Mouse (Mus musculus) C2C12 (cell line): ENCODE results near the gene Slc1a3. TPM values are rescaled to one million over a fixed set of nuclear protein-coding genes. Genes with fewer than 3 reads are reported as not detected.
"Not testable (repeated sequence)": the region's sequence is repeated elsewhere in the genome, so short reads cannot be mapped to it uniquely, and the experiment has no call there.

ENCODE experiments used
- H3K27me3 ChIP-seq: one replicate; pipeline ENCODE4 v1.6.1; 2011; ENCODE audit not compliant: control insufficient read depth, insufficient read depth, insufficient read length
- H3K36me3 ChIP-seq: one replicate; pipeline ENCODE4 v1.6.1; 2011; ENCODE audit not compliant: control insufficient read depth, insufficient read depth
- H3K4me3 ChIP-seq: one replicate; pipeline ENCODE4 v1.5.1; 2011; ENCODE audit warnings: mild to moderate bottlenecking, control low read depth; ENCODE audit not compliant: poor library complexity, insufficient read depth, severe bottlenecking
- H3K79me2 ChIP-seq: one replicate; pipeline ENCODE4 v1.6.1; 2011; ENCODE audit not compliant: control insufficient read depth, insufficient read depth
- H3K79me3 ChIP-seq: one replicate; pipeline ENCODE4 v1.6.1; 2011; ENCODE audit warnings: low read depth, control low read depth
- H3ac ChIP-seq: one replicate; pipeline ENCODE3; 2011; ENCODE audit warnings: low read depth; ENCODE audit not compliant: control insufficient read depth, insufficient read length
- CEBPB ChIP-seq: IDR thresholded peaks from one replicate; pipeline ENCODE4 v1.6.1; 2011; ENCODE audit warnings: low read depth, mild to moderate bottlenecking, control low read depth, moderate library complexity
- CTCF ChIP-seq: IDR thresholded peaks from one replicate; pipeline ENCODE4 v1.5.1; 2011; ENCODE audit not compliant: control insufficient read depth, insufficient read depth, insufficient read length
- FOSL1 ChIP-seq: IDR thresholded peaks from one replicate; pipeline ENCODE4 v1.8.0; 2011; ENCODE audit warnings: mild to moderate bottlenecking, low read length; ENCODE audit not compliant: poor library complexity, insufficient read depth, severe bottlenecking
- MAX ChIP-seq: IDR thresholded peaks from one replicate; pipeline ENCODE4 v1.6.1; 2011; ENCODE audit warnings: mild to moderate bottlenecking, control low read depth
- MYOD1 ChIP-seq: IDR thresholded peaks from one replicate; pipeline ENCODE4 v1.6.1; 2011; ENCODE audit warnings: low read depth; ENCODE audit not compliant: control insufficient read depth, insufficient read length
- MYOG ChIP-seq: IDR thresholded peaks from one replicate; pipeline ENCODE4 v1.6.1; 2011; ENCODE audit not compliant: control insufficient read depth, insufficient read length; ENCODE audit errors: extremely low read depth
- USF1 ChIP-seq: IDR thresholded peaks from one replicate; pipeline ENCODE4 v1.6.1; 2011; ENCODE audit warnings: low read depth, mild to moderate bottlenecking, control low read depth, moderate library complexity
- polyA plus RNA-seq: library from polyadenylated mRNA; unstranded; fragments of >200 nt; fragmentation: generic; extraction: Trizol; gene quantifications from one replicate; pipeline ENCODE4 v1.2.1, GENCODE M21; 2012; ENCODE audit warnings: missing spikeins

Slc1a3 gene
- polyA plus RNA-seq, 1 experiment: 3.8 TPM

DNA sequence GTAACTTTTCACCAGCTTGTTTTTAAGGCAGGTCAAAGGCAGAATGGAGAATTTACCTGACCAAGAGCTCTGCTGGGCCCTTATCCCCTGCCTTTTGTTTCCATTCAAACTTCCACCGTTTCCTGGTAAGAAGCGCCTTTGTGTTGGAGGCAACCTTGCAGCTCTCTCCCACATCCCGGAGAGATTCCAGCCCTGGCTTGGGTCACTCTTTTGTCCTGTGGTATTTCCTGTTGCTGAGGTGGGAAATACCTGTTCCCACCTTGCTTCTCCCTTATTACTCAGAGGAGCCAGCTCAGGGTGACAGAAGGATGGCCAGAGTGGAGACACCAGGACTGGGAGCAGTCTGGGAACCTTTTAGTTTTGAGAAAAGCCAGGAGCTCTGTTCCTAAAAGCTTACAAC lies 12.6 kb downstream of the Slc1a3 start:
- TF ChIP-seq MYOD1 (no peak), FOSL1 (no peak), MYOG (no peak), USF1 (no peak), CEBPB (no peak), CTCF (no peak), MAX (no peak)
- Histone ChIP-seq H3K4me3 (no peak overlapping the region), H3K79me2 (no peaks in the 10 kb centered on the region), H3ac (no peak overlapping the region), H3K27me3 (no peaks in the 10 kb centered on the region), H3K36me3 (no peaks in the 10 kb centered on the region), H3K79me3 (no peaks in the 10 kb centered on the region)

DNA sequence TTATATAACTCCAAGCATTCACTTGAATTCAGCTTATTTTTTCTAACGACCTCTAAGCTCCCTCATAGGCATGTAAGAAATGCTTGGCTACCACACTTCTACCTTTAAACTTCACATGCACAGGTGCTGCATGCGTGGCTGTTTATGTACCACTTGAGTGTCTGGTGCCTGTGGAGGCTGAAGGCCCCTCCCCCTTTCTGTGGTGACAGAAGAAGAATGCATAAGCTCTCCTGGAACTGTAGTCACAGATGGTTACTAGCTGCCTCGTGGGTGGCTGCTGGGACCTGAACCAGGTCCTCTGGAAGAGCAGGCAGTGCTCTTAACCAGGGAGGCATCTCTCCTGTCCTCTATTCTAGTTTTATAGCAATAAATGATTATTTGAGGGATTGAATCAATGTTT lies 13.1 kb downstream of the Slc1a3 start:
- H3K79me2 ChIP-seq: no peaks in the 10 kb centered on the region
- no peaks in the 10 kb centered on the region for H3K79me3 ChIP-seq
- TF ChIP-seq MYOG: no peak
- TF ChIP-seq FOSL1: no peak
- TF ChIP-seq CEBPB: no peak
- no peaks in the 10 kb centered on the region for H3K27me3 ChIP-seq
- H3K36me3 ChIP-seq: no peaks in the 10 kb centered on the region
- H3ac ChIP-seq: no peak overlapping the region
- H3K4me3 ChIP-seq: no peak overlapping the region

DNA sequence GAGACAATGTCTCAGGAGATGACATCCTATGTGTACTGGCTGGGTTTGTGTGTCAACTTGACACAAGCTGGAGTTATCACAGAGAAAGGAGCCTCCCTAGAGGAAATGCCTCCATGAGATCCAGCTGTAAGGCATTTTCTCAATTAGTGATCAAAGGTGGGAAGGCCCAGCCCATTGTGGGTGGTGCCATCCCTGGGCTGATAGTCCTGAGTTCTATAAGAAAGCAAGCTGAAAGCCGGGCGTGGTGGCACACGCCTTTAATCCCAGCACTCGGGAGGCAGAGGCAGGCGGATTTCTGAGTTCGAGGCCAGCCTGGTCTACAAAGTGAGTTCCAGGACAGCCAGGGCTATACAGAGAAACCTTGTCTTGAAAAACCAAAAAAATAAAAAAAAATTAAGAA lies 20.4 kb downstream of the Slc1a3 start:
- not testable (repeated sequence) for H3K27me3 ChIP-seq, H3K79me3 ChIP-seq, H3K79me2 ChIP-seq, H3K36me3 ChIP-seq, H3ac ChIP-seq, H3K4me3 ChIP-seq

DNA sequence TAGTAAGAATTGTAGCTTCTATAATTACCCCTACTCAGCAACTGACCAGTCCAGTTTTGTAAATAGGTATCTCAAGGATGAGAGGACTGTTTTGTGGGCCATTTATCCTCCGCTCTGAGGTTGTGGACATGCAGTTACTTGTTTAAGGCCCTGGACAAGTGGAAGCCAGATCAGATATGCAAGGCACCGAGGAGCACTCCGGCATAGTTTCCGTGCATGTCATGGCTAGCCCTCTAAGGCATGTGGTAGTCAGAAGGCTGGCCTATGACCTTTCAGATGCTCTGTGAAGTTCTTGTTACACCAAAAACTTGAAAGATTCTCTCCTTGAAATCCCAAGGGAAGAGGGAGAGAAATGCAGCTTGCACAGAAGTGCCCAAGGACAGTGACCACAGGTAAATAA lies 23.7 kb downstream of the Slc1a3 start:
- no peaks in the 10 kb centered on the region for H3K79me2 ChIP-seq
- no peaks in the 10 kb centered on the region for H3K36me3 ChIP-seq
- no peaks in the 10 kb centered on the region for H3K79me3 ChIP-seq
- H3K27me3 ChIP-seq: no peaks in the 10 kb centered on the region
- TF ChIP-seq MYOG: no peak
- no peak for TF ChIP-seq MYOD1
- no peak for TF ChIP-seq CTCF
- TF ChIP-seq MAX: no peak
- no peak for TF ChIP-seq CEBPB
- TF ChIP-seq FOSL1: no peak
- TF ChIP-seq USF1: no peak
- no peak overlapping the region for H3ac ChIP-seq
- H3K4me3 ChIP-seq: no peak overlapping the region

DNA sequence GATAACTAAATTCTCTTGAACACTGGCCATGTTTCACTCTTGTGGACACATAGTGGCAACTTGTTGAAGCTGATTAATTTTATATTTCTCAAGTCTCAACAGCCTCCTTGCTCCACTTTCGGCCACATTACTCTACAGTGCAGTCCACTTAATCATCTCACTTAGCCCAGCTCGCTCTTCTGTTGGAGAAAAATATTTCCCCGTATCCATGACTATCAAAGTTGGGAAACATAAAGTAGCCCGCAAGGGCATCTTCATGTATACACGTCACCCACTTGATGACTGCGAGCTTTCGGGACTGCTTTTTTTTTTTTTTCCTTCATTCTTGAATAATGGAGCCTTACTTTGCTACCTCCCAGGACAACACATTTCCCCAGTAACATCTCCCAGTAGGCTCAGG lies 25.1 kb downstream of the Slc1a3 start:
- H3K27me3 ChIP-seq: no peaks in the 10 kb centered on the region
- H3K36me3 ChIP-seq: no peaks in the 10 kb centered on the region
- no peak overlapping the region for H3ac ChIP-seq
- H3K79me2 ChIP-seq: no peaks in the 10 kb centered on the region
- no peak overlapping the region for H3K4me3 ChIP-seq
- H3K79me3 ChIP-seq: no peaks in the 10 kb centered on the region
- TF ChIP-seq CEBPB (no peak), MYOG (no peak), FOSL1 (no peak), MYOD1 (no peak), CTCF (no peak), USF1 (no peak), MAX (no peak)

DNA sequence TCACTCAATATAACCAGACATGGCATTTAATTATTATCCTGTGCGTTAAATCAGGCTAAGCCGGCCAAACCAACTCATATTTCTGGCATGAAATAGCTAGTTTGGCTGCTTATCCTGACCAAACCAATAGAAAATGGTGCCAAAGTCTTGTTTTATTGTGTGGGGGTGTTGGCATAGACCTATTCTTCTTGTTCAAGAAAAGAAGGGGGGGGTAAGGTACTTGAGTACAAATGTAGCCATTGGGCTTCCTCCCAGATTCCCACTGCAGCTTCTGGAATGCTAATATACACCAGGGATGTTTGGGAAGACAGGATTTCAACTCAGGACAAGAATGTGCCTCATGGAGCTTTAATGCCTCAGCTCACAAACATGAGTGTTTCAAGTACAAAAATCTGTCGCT lies 26.3 kb downstream of the Slc1a3 start:
- H3K79me3 ChIP-seq: no peaks in the 10 kb centered on the region
- H3K36me3 ChIP-seq: no peaks in the 10 kb centered on the region
- no peaks in the 10 kb centered on the region for H3K27me3 ChIP-seq

More for the DNA sequence above, 26.3 kb downstream of the Slc1a3 start:
- H3ac ChIP-seq: no peak overlapping the region
- no peak overlapping the region for H3K4me3 ChIP-seq
- H3K79me2 ChIP-seq: no peaks in the 10 kb centered on the region
- TF ChIP-seq MYOD1: no peak
- TF ChIP-seq MYOG: no peak
- no peak for TF ChIP-seq MAX
- TF ChIP-seq FOSL1: no peak
- TF ChIP-seq CTCF: no peak
- TF ChIP-seq USF1: no peak
- no peak for TF ChIP-seq CEBPB
